Mouse (Mus musculus) left cerebral cortex, postnatal 14 days (tissue): ENCODE measurements at regions not wholly inside any gene's neighbourhood (a gene's known extent, or its start where the extent isn't known, plus 50 kb on each side); places are given as distances from the start of the nearest gene placed in this dataset.

ENCODE experiments used
- DNase-seq, 2 experiments: peaks; one replicate each; pipeline ENCODE4 v3.0.0; 2021 to 2022; ENCODE audit warnings: low spot score in 2 of 2, mixed read lengths in 1 of 2
- intact Hi-C: fragments of 180-260 bp; cut with DNase I; formaldehyde crosslinking; loops from one replicate; pipeline ENCODE4 v1.15.1; 2025

- intact Hi-C loops: no loop called here
- peak; percentile 2 to 14 for DNase-seq
Observed at GRCm38 (mm10) chr1:145707901-145708300, 786.7 kb upstream of the Brinp3 start.
